Mouse (Mus musculus): ENCODE data around the gene Nkain4.

The Nkain4 gene

DNA sequence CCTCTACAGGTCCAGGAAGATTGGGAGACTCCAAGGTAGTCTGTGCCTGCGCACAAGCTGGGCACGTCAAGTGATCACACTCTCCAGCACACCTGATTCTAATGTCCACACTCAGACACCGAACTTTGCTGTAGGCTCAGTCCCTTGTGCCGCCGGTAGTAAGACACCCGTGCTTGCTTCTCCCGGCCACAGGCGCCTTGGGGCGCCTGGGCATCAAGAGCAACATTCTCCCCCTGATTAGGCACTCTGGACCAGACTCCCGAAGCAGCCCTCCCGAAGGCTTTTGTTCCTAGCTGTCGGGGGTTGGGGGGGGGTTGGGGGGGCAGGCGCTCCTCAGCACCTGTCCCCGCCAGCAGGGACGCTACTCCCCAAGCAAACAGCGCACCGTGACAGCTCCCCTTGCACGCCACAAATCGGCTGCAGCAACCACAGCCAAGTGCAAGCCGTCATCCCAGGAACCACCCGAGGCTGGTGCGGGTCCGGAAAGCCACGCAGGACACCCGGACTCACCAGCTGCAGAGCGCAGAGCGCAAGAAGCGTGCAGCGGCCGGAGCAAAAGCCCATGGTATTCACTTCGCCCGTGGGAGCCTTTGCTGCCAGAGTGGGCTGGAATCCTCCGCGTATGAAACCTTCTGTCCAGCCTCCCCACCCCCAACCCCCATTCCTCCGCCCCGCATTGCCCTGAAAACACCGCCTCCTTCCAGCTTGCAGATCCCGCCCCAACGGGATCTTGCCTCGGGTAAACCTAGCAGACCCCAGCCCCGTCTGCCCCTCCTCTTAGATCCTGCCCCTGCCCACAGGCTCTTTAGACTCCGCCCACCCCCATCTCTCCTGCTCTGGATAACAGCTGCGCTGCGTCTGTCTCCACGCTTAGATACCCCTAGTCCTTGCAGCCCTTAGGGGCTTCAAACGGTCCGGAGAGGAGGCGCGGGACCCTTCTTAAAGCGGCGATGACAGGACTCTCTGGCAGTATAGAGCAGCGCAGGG, at the start of gene Nkain4:
Gene Nkain4, minus strand, starts transcription at position 639 of the 987 bp plus-strand sequence.
- DNase-seq = peak; percentile 61

DNA sequence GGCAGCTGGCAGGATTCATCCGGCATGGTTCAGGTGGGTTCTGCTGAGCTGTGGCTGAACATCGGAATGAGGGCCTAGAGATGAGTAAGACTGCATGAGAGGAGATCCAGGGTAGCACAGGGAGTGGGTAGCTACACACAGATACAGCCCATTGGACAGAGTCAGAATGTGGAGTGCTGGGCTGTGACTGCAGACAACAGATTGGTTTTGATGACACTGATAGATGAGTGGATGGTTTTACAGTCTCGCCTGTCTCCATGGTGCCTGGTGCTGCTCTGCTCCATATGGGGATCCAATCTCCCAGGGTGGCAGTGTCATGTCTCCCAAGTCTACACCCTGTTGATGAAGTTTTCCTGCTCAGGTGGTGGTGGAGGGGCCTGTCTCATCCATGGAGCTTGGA, 42.4 kb upstream of the Nkain4 start:
- no peak for DNase-seq

DNA sequence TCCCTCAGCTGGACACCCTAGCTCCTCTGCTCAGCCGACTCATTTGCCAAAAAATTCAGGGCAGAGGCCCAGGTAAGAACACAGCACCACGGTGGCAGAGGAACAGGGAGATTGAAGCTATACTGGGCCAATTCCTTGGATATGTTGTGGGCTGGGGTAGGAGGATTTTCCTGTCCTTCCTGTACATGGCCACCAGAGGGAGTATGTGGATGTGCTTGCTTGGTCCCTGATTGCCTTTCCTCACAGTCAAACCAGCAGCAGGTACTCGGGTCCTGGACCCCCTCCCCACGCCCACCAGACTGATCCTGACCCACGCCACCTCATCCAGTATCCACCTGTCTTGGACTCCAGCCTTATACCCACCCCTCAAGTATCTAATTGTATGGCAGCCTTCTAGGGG, 41.9 kb upstream of the Nkain4 start:
- DNase-seq = peak; percentile 70

DNA sequence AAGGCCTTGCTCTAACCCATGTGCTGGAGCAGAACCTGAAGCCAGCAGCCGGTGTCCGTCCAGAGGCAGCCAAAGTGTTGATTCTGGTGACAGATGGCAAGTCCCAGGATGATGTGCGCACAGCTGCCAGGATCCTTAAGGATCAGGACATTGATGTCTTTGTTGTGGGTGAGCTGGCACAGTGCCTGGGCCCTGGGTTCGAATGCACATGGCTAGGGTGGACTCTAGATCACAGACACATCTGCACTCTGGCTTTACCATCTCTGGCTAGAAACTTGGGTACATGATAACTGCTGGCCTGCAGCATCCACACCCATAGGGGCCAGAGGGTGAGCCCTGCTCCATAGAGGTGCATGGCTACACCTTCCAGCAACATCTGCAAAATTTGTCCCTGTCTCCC, 41.0 kb upstream of the Nkain4 start:
- DNase-seq = no peak

DNA sequence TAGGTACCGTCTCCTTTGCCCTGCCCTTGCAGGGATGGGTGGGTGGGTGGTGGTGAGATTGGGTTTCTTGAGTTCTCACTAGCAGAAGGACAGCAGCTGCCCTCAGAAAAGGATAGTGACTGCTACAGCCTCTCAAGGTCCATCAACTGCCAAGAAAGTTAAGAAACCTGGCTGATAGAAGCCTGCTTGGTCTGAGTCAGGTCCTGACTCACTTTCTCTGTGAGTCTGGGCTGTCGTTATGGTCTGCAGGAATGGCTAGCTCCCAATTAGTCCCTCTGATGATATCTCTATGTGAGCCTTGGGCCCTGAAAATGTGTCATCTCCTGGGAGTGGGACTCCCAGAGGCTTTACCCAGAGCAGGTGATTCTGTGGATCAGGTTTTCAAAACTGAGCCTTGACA, 39.9 kb upstream of the Nkain4 start:
- DNase-seq = no peak

DNA sequence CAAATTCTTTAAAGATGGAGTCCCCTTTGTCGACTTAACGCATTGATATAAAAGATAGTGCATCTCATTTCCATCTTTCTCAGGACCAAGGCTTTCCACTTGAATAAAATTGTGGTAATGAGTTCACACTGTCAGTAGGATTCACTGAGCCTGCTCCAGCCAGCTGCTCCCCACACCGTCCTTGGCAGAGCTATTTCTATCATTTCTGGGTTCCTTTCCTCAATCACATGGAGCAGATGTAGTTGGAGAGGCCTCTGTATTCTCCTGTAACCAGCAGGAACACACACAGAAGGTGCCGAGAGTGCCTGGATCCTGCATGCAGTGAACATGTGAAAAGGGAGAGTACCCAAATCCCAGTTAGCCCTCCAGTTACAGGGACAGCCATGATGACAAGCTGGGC, 35.8 kb upstream of the Nkain4 start:
- DNase-seq = no peak

DNA sequence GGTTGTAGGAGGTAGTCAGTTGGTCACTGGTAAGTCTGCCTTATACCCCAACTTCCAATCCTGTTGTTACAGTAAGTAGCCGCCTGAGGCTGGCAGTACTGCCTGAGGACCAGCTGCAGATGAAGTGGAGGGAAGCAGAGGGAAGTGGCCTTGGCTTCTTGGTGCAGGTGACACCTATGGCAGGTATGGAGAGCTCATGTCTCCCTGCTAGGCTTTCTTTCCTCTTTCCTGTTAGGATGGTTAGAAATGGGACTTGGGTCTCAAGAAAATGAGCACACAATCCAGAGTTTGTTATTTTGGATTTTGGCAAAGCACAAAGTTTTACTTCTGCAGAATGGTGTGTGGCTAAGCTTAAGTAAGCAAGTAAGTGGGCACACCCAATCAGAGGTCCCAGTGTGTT, 34.4 kb upstream of the Nkain4 start:
- DNase-seq = no peak

DNA sequence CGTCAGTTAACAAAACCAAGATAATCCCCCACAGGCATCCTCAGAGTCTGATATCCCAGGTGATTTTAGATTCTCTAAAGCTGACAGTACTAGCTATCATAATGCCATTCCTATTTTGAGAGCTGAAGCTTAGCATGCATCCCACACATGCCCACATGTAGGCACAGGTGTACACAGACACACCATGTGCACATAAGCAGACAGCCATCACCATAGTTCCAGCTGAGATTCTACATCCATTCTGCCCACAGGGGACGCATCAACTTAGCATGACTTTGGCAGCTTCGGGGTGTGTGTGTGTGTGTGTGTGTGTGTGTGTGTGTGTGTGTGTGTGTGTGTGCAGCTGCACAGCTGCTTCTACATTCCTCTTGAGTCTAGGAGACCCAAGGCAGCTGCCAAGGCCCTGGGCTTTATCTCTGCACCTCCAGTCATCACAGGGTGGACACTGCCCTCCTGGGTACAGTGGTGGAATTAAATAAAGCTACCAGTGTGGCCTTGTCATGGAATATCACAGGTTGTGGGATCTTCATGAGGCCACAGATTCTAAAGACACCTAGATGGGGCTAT, 33.9 kb upstream of the Nkain4 start:
- DNase-seq = no peak

DNA sequence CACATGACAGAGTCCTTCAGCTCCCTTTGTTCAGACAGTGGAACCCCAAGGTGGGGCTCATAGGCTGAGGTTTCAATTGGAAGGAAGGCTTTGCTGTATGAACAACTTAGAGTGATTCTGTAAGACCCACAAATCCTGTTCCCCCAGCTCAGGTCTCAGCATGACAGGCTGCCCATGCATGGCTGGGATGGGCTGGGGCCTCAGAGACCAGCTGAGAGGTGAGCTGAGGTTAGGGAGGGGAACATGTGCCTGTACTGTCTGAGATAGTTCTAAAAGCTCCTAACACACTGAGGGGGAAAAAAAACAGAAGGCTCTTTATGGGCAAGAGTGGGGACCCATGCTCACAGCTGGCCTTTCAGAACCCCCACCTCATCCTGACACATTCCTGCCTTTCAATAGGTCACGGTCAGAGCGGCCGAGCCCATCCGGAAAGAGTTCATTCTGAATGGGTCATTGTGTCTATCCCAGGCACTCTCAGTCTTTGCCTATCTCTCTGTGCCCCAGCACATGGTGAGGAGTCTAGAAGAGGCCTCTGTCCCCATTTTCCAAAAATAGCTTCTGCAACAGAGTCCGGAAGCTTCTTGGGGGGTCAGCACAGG, 33.0 kb upstream of the Nkain4 start:
- DNase-seq = no peak

DNA sequence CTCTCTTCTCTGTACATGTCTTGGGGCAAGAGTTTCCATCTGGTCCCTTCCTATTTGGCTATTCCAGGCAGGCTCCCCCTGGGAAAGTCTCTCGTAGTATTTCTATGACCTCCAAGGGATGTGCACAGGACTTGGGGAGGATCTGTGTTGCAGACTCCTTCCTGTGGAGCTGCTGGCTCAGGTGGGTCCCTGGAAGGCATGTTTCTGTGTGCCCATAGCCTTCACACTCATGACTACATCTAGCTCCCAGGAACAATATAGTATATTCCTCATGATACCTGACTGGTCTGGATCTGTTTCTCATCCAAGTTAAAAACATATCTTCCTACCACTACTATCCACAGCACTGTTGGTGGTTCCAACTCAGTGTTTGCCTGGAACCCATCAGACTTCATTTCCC, 32.5 kb upstream of the Nkain4 start:
- no peak for DNase-seq

DNA sequence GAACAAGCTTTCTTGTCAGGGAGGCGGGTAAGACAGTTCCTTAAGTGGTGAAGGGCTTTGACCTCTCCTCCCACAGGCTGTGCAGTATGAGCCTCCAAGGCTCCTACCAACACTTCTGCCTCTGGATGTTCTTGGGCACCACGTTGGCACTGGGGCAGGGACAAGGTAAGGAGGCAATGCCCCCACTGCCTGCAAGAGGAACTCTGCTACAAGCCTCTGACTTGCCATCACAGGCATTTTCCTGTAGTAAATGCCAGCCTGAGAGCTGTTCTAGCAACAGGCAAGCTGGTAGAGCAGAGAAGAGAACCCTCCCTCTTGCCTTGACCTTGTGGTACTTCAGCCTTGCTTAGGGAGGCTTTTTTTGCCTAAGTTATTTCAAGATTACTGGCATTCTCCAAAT, 31.9 kb upstream of the Nkain4 start, which contains the start of gene Col20a1:
Gene Col20a1, plus strand, starts transcription at position 87 of the 400 bp plus-strand sequence.
- no peak for DNase-seq

DNA sequence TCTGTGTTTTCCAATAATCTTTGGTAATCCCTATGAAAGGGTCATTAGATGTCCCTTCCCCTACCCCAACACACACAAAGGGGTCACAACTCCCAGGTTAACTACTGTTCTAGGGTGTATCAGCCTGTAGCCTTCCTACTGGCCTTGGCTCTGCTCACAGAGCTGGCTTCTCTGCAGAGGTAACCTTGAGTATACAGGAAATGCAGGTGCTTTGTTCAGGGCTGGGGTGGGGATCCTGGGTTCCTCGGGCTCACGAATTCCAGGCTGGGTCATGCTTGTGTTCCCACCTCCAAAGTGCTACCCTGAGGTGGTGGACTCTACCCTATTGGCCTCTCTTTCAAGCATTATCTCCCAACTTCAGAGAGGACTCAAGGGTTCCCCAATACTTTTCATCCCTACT, 31.1 kb upstream of the Nkain4 start:
- no peak for DNase-seq

DNA sequence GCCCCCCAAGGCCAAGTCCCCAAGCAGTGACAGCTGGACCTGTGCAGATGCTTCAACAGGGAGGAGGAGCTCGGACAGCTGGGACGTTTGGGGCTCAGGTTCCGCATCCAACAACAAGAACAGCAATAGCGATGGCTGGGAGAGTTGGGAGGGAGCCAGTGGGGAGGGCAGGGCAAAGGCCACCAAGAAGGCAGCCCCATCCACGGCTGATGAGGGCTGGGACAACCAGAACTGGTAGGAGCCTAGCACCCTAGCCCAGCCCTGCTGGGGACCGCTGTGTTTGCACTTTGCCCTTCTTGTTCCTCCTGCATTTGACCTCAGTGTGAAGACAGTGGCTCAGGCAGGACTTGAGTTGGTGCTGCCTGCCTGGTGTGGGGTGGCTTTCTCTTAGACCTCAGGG, 26.6 kb upstream of the Nkain4 start:
- DNase-seq = no peak

DNA sequence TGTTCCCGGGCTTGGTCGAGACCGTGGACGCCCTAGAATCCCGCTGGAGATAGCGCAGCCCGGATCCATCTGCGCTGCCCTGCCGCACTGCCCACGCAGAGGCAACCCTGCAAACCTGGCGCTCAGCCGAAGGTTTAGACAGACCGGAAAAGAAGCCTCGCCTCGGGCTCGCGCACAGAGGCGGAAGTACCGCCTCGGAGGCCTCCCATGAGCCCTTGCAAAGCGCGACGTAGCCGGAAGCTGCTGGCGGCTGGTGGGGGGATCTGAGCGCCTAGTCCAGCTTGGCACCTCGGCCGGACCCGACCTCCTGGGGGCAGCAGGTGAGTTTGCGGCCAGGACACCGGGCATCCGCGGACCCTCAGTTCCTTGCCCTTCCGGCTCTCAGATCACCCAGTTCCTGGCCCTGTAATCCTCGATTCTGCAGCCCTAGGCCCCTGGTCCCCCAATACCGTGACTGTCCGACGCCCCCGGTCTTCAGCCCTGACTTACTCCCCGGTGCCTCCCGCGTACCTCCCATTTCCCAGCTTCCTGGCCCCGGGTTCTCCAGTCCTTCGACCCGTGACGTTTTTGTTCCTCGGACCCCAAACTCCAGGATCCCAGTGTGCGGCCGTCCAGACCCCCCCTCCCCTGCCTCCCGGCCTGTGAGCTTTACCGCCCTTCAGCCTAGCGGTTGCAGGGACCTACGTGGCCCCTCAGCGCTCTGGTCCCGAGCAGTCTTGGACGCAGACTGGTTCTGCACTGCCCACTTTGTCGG, 12.7 kb upstream of the Nkain4 start, which contains the start of gene Arfgap1:
Gene Arfgap1, plus strand, starts transcription at position 216 of the 754 bp plus-strand sequence.
- DNase-seq = peak; percentile 93

DNA sequence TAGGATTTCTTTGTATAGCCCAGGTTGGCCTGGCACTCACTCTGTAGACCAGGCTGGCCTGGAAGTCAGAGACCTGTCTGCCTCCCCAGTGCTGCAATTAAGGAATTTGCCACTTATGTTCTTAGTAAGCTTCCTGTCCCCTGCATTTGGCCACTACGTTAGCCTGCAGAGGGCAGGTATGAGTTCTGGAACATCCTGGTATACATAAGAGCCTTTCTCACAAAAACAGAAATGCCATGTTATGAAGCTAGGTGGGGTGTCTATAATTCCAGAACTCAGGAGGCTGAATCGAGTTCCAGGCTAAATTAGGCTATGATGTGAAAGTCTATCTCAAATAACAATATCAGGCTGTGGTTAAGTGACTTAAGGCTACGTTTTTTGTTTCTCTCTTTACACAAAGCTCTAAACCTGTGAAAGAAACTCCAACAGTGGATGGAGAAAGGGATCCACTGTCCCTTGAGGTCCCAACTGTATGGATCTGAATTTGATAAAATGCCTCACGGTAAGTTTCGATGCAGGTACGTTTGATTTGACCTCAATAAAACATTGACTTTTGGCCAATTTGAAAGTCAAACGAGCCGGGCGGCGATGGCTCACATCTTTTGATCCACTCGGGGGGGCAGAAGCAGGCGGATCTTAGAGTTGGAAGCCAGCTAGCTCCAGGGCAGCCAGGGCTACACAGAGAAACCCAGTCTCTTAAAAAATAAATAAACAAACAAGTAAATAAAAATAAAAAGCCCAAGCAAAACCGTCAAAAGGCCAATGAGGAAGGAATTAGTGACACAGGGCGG, 11.8 kb upstream of the Nkain4 start:
- DNase-seq = peak; percentile 69

DNA sequence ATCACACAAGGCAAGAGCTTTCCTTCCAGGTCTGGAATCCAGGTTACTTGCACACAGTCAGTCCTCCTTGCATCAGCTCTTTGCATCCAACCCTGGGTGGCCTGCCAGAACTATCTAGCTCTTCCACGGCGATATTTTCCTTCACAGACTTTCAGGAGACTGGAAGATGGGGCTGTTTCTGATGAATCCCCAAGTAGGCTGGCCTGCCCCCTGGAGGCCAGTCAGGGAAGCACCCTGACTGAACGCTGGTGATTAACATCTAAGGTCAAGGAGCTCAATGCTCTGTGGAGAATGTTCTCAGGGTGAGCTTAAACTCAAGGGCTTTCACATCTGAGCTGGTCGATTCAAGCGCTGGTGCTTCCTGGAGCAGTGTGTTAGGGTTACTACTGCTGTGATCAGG, 9.5 kb upstream of the Nkain4 start:
- DNase-seq = peak; percentile 88

DNA sequence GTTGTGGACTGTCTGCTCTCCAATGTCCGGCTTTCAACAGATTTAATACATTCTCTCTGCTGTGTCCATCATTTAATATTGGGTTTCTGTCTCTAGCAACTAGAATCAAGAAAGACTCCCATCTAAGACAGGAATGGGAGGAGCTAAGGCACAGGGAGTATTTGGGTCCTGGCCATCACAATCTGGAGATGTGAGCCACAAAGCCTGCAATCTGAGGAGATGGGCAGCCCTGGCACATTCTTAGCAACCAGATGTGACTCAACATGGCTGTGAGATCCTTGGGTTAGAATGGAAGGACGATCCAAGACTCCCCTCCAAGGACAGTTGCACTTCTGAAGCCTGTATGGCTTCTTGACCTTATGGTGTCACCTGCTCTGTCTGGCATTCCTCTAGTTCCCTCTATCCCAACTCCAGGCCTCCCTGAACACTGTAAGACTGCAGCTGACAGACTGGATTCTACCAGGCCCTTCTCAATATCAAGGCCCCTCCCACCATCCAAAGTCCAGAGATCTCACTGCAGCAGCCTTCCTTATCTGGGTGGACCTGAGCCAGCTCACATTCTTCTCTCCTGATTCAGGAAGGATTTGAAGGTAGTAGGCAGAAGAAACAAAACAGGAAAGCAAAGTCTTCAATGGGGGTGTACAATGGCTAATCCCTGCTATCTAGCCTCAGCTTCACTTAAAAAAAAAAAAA, 8.3 kb upstream of the Nkain4 start:
- DNase-seq = no peak

DNA sequence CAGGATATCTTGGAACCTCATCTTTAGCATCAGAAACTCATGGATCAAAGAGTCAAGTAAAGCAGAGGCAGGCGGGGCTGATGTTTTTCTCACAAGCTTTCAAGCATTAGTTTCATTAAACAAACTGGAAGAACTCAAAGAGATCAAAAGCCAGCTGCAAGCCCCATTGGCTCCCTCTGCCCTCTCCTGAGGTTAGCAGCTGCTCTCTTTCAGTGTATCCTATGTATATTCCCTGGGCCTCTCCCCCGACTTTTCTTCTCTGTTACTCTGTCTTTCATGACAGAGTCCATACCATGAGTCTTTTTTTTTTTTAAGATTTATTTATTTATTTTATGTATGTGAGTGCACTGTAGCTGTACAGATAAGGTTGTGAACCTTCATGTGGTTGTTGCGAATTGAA, 5.7 kb upstream of the Nkain4 start:
- DNase-seq = no peak

DNA sequence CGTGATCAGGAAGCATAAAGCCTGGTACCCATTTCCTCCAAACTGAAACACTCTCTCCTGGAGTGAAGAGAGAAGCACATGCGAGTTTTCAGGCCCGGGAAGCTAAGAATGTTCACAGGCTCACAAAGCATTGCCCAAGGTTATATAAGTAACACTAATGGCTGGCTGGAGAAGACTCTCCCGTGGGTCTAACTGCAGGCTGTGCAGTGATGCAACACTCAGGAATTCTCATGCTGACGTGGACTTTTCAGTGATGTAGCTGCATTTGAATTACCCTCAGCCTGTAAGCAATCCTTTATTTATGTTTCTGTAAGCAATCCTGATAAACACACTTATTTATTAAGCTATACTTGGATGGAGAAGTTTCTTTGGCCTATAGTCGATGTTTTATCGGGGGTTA, 5.1 kb upstream of the Nkain4 start:
- DNase-seq = no peak

DNA sequence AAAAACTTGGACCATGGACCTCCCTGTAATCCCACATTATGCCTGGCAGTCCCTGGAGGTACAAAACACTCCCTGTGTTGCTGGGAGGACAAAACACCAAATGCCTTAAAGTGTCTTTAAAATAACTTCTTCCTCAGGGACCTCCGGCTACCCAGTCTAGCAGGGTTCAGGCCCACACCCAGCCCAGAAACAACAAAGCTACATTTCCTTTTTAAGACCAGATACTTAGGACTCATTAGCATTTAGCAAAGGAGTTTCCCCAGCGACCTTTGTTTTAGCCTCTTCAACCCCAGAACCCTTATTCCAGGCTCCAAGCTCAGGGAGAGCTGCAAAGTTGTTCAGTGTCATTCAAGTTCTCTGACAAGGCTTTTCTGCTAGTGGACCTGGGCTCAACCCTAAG, 861 bp downstream of the Nkain4 start:
- DNase-seq = no peak

DNA sequence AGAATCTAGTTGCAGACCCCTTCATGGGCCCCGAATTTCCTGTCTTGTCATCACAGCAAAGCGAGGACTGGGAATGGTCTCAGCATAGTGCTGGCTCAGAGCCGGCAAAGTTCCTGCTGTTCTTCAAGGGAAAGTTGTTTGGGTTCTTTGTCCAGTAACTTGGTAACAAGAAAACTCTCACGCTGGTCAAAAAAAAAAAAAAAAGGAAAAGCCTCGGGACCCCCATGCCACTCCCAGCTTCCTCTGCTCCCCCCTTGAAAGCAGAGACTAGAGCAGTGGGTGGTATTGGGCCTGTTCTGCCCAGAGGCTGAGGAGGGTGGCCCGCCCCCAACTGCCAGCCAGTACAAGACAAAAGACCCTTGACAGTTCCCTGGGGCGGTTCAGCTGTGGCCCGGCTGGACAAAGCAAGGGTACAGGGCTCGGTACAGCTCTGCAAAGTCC, 1.7 kb downstream of the Nkain4 start:
- peak; percentile 36 for DNase-seq

DNA sequence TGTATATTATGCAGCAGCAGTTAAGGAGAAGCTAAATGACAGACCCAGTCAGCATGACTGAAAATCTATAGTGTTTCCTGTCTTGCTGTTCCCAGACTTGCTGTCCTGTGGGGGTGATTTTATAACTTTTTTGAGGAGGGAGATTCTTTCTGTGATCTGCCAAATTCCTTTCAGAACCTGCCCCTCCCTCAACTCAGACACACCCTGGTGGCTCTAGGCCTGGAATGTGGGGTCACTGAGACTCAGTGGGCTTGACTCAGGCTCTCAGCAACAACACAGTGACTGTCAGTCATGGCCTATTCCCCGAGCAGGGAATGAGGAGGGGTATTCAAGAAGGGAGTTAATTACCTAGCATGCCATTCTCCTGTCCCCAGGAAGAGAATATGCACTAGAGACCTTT, 4.6 kb downstream of the Nkain4 start:
- no peak for DNase-seq

All from cerebellum, adult 9-10 months (tissue).